Mouse (Mus musculus) heart, embryonic 12.5 days (tissue): ENCODE data around the gene Adam8. TPM values are rescaled to one million over a fixed set of nuclear protein-coding genes. Genes with fewer than 3 reads are reported as not detected.
A peak's percentile ranks its signal among the peaks of the same experiment; 100 is the strongest.

ENCODE experiments used
- ATAC-seq: fragments of 200-750 bp; cut with Nextera tagmentation; 2 replicates; pipeline ENCODE4 v1.8.0; 2017; ENCODE audit warnings: moderate TSS enrichment, moderate library complexity; ENCODE audit not compliant: insufficient number of reproducible peaks, low FRiP score
- H3K27ac ChIP-seq: fragments of 300-500 bp; sonication (generic); 2 replicates; pipeline ENCODE4 v1.5.1; 2016; ENCODE audit warnings: mild to moderate bottlenecking, moderate library complexity; ENCODE audit not compliant: poor library complexity, severe bottlenecking
- H3K27me3 ChIP-seq: fragments of 300-500 bp; sonication (generic); replicated peaks from 2 replicates; pipeline ENCODE4 v1.6.1; 2016; ENCODE audit warnings: mild to moderate bottlenecking, moderate library complexity
- H3K36me3 ChIP-seq: fragments of 300-500 bp; sonication (generic); 2 replicates; pipeline ENCODE4 v1.6.1; 2016; ENCODE audit warnings: mild to moderate bottlenecking, moderate library complexity
- H3K4me1 ChIP-seq: fragments of 300-500 bp; sonication (generic); replicated peaks from 2 replicates; pipeline ENCODE4 v1.6.1; 2016; ENCODE audit warnings: mild to moderate bottlenecking
- H3K4me2 ChIP-seq: fragments of 300-500 bp; sonication (generic); 2 replicates; pipeline ENCODE4 v1.6.1; 2016; ENCODE audit warnings: mild to moderate bottlenecking, moderate library complexity
- H3K4me3 ChIP-seq: fragments of 300-500 bp; sonication (generic); 2 replicates; pipeline ENCODE4 v1.5.1; 2016; ENCODE audit warnings: mild to moderate bottlenecking
- H3K9ac ChIP-seq: fragments of 300-500 bp; sonication (generic); 2 replicates; pipeline ENCODE4 v1.6.1; 2016; ENCODE audit warnings: mild to moderate bottlenecking, moderate library complexity
- H3K9me3 ChIP-seq: fragments of 300-500 bp; sonication (generic); replicated peaks from 2 replicates; pipeline ENCODE4 v1.6.1; 2016; ENCODE audit warnings: mild to moderate bottlenecking, moderate library complexity
- WGBS: fragments of 180-500 bp; shearing (Covaris S2); methylation state at CpG from one replicate; pipeline ENCODE4 v1.1.7; 2016; 5-methylcytosine and 5-hydroxymethylcytosine counted together
- polyA plus RNA-seq: library from polyadenylated mRNA; unstranded; fragments of >200 nt; fragmentation: Nextera tagmentation; extraction: Ambion mirVana; gene quantifications from 2 replicates; pipeline ENCODE4 v1.2.1, GENCODE M21; 2016

The Adam8 gene
- 0.61 and 1.0 TPM in 2 replicates for polyA plus RNA-seq

- WGBS, result 29% methylated on average over 7 of the region's 7 CpGs
- no peak within 1 kb of the TSS for H3K27ac ChIP-seq
- H3K36me3 ChIP-seq, result peaks cover 27% of the 10 kb centered on the region
- no peak for ATAC-seq
- peaks cover 51% of the 10 kb centered on the region for H3K27me3 ChIP-seq
- no peaks in the 10 kb centered on the region for H3K9me3 ChIP-seq
- no peak within 1 kb of the TSS for H3K4me2 ChIP-seq
- H3K9ac ChIP-seq, result no peak within 1 kb of the TSS
- H3K4me3 ChIP-seq, result no peak within 1 kb of the TSS
- H3K4me1 ChIP-seq, result no peaks in the 10 kb centered on the region
Measured at GRCm38 (mm10) chr7:139992406-139992805, at the start of gene Adam8. TSS of gene Adam8 (minus strand) at chr7:139992562.

- 50% methylated on average over 3 of the region's 3 CpGs for WGBS
- H3K4me2 ChIP-seq, result peak overlapping the region; percentile 81
- peaks cover 37% of the 10 kb centered on the region for H3K36me3 ChIP-seq
- ATAC-seq, result no peak
- peak overlapping the region; percentile 91 for H3K9ac ChIP-seq
- peak overlapping the region; percentile 73 for H3K4me3 ChIP-seq
- peaks cover 19% of the 10 kb centered on the region for H3K4me1 ChIP-seq
- no peak overlapping the region for H3K27ac ChIP-seq
- no peaks in the 10 kb centered on the region for H3K27me3 ChIP-seq
- H3K9me3 ChIP-seq, result no peaks in the 10 kb centered on the region
Measured at GRCm38 (mm10) chr7:140037171-140037555, 44.8 kb upstream of the Adam8 start.

- peak; percentile 99 for ATAC-seq
Measured at GRCm38 (mm10) chr7:140036281-140037170, 44.2 kb upstream of the Adam8 start, which contains the start of the genes Zfp511 and Tubgcp2. TSS of gene Zfp511 (plus strand) at chr7:140036391. TSS of gene Tubgcp2 (minus strand) at chr7:140036669.

GRCm38 (mm10) chr7:140035456-140035855, 43.1 kb upstream of the Adam8 start:
- H3K9me3 ChIP-seq, result no peaks in the 10 kb centered on the region
- peak overlapping the region; percentile 81 for H3K4me2 ChIP-seq
- 27% methylated on average over 7 of the region's 7 CpGs for WGBS
- H3K36me3 ChIP-seq, result peaks cover 44% of the 10 kb centered on the region
- peaks cover 19% of the 10 kb centered on the region for H3K4me1 ChIP-seq
- no peaks in the 10 kb centered on the region for H3K27me3 ChIP-seq
- ATAC-seq, result no peak
- peak overlapping the region; percentile 73 for H3K4me3 ChIP-seq
- no peak overlapping the region for H3K27ac ChIP-seq
- H3K9ac ChIP-seq, result peak overlapping the region; percentile 91

More at GRCm38 (mm10) chr7:140036281-140037170, 44.2 kb upstream of the Adam8 start, which contains the start of the genes Zfp511 and Tubgcp2:
- 1% methylated on average over 69 of the region's 69 CpGs for WGBS
- Histone ChIP-seq H3K9me3 (no peaks in the 10 kb centered on the region), H3K9ac (peak within 1 kb of the TSS; percentile 91), H3K27me3 (no peaks in the 10 kb centered on the region), H3K36me3 (peaks cover 41% of the 10 kb centered on the region), H3K27ac (peak within 1 kb of the TSS; percentile 78), H3K4me1 (peaks cover 19% of the 10 kb centered on the region), H3K4me3 (peak within 1 kb of the TSS; percentile 73), H3K4me2 (peak within 1 kb of the TSS; percentile 81)

- H3K36me3 ChIP-seq, result peaks cover 52% of the 10 kb centered on the region
- no peak overlapping the region for H3K9ac ChIP-seq
- no peaks in the 10 kb centered on the region for H3K27me3 ChIP-seq
- no peak overlapping the region for H3K4me3 ChIP-seq
- no peak for ATAC-seq
- no peak overlapping the region for H3K4me2 ChIP-seq
- no peak overlapping the region for H3K27ac ChIP-seq
- 96% methylated on average over 9 of the region's 9 CpGs for WGBS
- peaks cover 19% of the 10 kb centered on the region for H3K4me1 ChIP-seq
- 0 out of 2 replicates have a peak, but pooled peaks cover under 1% of the 10 kb centered on the region for H3K9me3 ChIP-seq
Measured at GRCm38 (mm10) chr7:140033386-140033785, 41.0 kb upstream of the Adam8 start.

- Histone ChIP-seq H3K27ac (no peak overlapping the region), H3K4me2 (no peak overlapping the region), H3K36me3 (peaks cover 55% of the 10 kb centered on the region), H3K9me3 (0 out of 2 replicates have a peak, but pooled peaks cover 4% of the 10 kb centered on the region), H3K27me3 (no peaks in the 10 kb centered on the region), H3K4me3 (no peak overlapping the region), H3K4me1 (peaks cover 19% of the 10 kb centered on the region), H3K9ac (no peak overlapping the region)
- 93% methylated on average over 10 of the region's 10 CpGs for WGBS
- no peak for ATAC-seq
Measured at GRCm38 (mm10) chr7:140032366-140032765, 40.0 kb upstream of the Adam8 start.

GRCm38 (mm10) chr7:140031771-140032170, 39.4 kb upstream of the Adam8 start:
- H3K9me3 ChIP-seq, result 0 out of 2 replicates have a peak, but pooled peaks cover 4% of the 10 kb centered on the region
- peaks cover 13% of the 10 kb centered on the region for H3K4me1 ChIP-seq
- no peak overlapping the region for H3K4me3 ChIP-seq
- peaks cover 55% of the 10 kb centered on the region for H3K36me3 ChIP-seq
- no peak overlapping the region for H3K27ac ChIP-seq
- WGBS, result 93% methylated on average over 12 of the region's 12 CpGs
- H3K27me3 ChIP-seq, result no peaks in the 10 kb centered on the region
- H3K9ac ChIP-seq, result no peak overlapping the region
- ATAC-seq, result no peak
- H3K4me2 ChIP-seq, result no peak overlapping the region

GRCm38 (mm10) chr7:140011336-140011735, 19.0 kb upstream of the Adam8 start:
- H3K27me3 ChIP-seq, result no peaks in the 10 kb centered on the region
- no peak for ATAC-seq
- WGBS, result 94% methylated on average over 17 of the region's 17 CpGs
- H3K27ac ChIP-seq, result no peak overlapping the region
- 0 out of 2 replicates have a peak, but pooled peaks cover 2% of the 10 kb centered on the region for H3K9me3 ChIP-seq
- peaks cover 40% of the 10 kb centered on the region for H3K36me3 ChIP-seq
- H3K4me1 ChIP-seq, result no peaks in the 10 kb centered on the region
- no peak overlapping the region for H3K4me3 ChIP-seq
- H3K4me2 ChIP-seq, result no peak overlapping the region
- H3K9ac ChIP-seq, result no peak overlapping the region

GRCm38 (mm10) chr7:140007781-140008180, 15.4 kb upstream of the Adam8 start:
- no peak overlapping the region for H3K4me2 ChIP-seq
- 0 out of 2 replicates have a peak, but pooled peaks cover 2% of the 10 kb centered on the region for H3K9me3 ChIP-seq
- H3K36me3 ChIP-seq, result peaks cover 60% of the 10 kb centered on the region
- H3K9ac ChIP-seq, result no peak overlapping the region
- H3K4me1 ChIP-seq, result no peaks in the 10 kb centered on the region
- H3K4me3 ChIP-seq, result no peak overlapping the region
- ATAC-seq, result no peak
- H3K27ac ChIP-seq, result no peak overlapping the region
- WGBS, result 90% methylated on average over 9 of the region's 9 CpGs
- H3K27me3 ChIP-seq, result no peaks in the 10 kb centered on the region

GRCm38 (mm10) chr7:140006861-140007611, 14.7 kb upstream of the Adam8 start:
- ATAC-seq, result no peak

GRCm38 (mm10) chr7:140004666-140005065, 12.3 kb upstream of the Adam8 start:
- no peak overlapping the region for H3K4me3 ChIP-seq
- H3K9me3 ChIP-seq, result no peaks in the 10 kb centered on the region
- no peak overlapping the region for H3K4me2 ChIP-seq
- 87% methylated on average over 8 of the region's 8 CpGs for WGBS
- no peaks in the 10 kb centered on the region for H3K27me3 ChIP-seq
- H3K27ac ChIP-seq, result no peak overlapping the region
- no peak overlapping the region for H3K9ac ChIP-seq
- ATAC-seq, result no peak
- H3K36me3 ChIP-seq, result peaks cover 74% of the 10 kb centered on the region
- H3K4me1 ChIP-seq, result no peaks in the 10 kb centered on the region

More at GRCm38 (mm10) chr7:140006861-140007611, 14.7 kb upstream of the Adam8 start:
- H3K4me2 ChIP-seq, result no peak overlapping the region
- H3K9me3 ChIP-seq, result 0 out of 2 replicates have a peak, but pooled peaks cover 2% of the 10 kb centered on the region
- no peaks in the 10 kb centered on the region for H3K27me3 ChIP-seq
- H3K36me3 ChIP-seq, result peaks cover 65% of the 10 kb centered on the region
- H3K9ac ChIP-seq, result no peak overlapping the region
- 90% methylated on average over 9 of the region's 9 CpGs for WGBS
- no peak overlapping the region for H3K4me3 ChIP-seq
- no peaks in the 10 kb centered on the region for H3K4me1 ChIP-seq
- no peak overlapping the region for H3K27ac ChIP-seq
